Mouse (Mus musculus): ENCODE results near the gene Hnmt. TPM values are rescaled to one million over a fixed set of nuclear protein-coding genes. Genes with fewer than 3 reads are reported as not detected.

Hnmt gene
- 50.1 TPM for polyA plus RNA-seq (2015; fragmentation: Illumina TruSeq; extraction: RNeasy Lipid Tissue Mini Kit (QIAGEN cat#74804); ENCODE audit: low read depth, low replicate concordance)

DNA sequence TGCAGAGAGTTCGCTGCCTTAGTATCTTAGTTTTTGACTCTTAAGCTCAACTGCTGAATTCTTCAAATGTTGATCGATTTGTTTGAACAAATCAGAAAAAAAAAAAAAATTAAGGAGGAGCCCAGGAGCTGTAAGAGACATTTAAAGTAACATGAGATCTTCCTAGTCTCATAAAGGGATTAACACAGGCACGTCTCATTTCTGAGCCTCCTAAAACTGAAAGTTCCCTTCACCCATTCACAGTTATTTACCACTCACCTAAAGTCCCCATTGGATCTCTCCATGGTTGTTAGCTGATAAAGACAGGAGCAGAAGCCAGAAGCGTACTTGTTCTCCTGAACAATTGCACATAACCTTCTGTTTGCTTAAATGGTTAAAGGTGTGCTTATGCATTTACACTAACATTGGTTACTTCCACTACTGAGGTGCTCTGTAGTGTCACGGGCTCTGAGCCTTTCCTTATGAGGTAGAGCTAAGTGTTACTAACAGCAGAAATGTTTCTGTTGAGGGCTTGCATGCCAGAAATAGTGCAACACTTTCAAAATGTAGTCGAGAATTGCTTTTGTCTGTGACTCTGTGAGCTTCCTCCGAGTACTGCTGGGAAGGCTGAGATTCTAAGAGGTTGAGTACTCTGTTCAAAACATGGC, at the start of gene Hnmt:
Gene Hnmt (minus strand): TSS at position 51 of the 647 bp plus-strand sequence.

DNA sequence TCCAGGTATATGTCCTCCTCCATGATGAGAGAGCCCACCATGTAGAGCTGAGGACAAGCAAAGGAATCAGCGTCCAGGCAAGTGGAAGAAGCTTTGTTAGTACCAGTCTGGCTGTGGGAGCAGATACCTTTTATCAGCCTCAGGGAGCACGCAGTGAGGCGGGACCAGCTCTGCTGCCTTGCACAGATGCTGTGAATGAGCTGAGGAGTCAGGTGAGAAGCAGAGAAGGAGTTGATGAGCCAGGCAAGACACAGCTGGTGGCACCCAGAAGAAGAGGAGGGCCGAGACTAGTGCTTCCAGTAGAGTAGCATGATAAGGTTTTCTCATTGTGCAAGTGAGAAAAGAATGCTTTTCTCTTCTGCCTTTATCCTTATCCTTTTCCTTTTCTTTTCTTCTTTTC, 47.3 kb upstream of the Hnmt start, which contains the start of gene Tbpl2:
Gene Tbpl2 (minus strand): TSS at position 101 of the 400 bp plus-strand sequence.

Other genes starting within 250 kb of the Hnmt start
- gene Tbpl2, start 47.2 kb upstream of the Hnmt start, polyA plus RNA-seq (2015; fragmentation: Illumina TruSeq; extraction: RNeasy Lipid Tissue Mini Kit (QIAGEN cat#74804); ENCODE audit: low read depth, low replicate concordance): not detected
- gene Il1f8, start 103.8 kb upstream of the Hnmt start, polyA plus RNA-seq (2015; fragmentation: Illumina TruSeq; extraction: RNeasy Lipid Tissue Mini Kit (QIAGEN cat#74804); ENCODE audit: low read depth, low replicate concordance): not detected
- not detected for gene Il1f9, start 137.1 kb upstream of the Hnmt start, polyA plus RNA-seq (2015; fragmentation: Illumina TruSeq; extraction: RNeasy Lipid Tissue Mini Kit (QIAGEN cat#74804); ENCODE audit: low read depth, low replicate concordance)
- not detected for gene Il1f6, start 166.0 kb upstream of the Hnmt start, polyA plus RNA-seq (2015; fragmentation: Illumina TruSeq; extraction: RNeasy Lipid Tissue Mini Kit (QIAGEN cat#74804); ENCODE audit: low read depth, low replicate concordance)
- 0.28 TPM for gene Il1f5, start 227.6 kb upstream of the Hnmt start, polyA plus RNA-seq (2015; fragmentation: Illumina TruSeq; extraction: RNeasy Lipid Tissue Mini Kit (QIAGEN cat#74804); ENCODE audit: low read depth, low replicate concordance)
- gene Il1f10, start 241.8 kb upstream of the Hnmt start, polyA plus RNA-seq (2015; fragmentation: Illumina TruSeq; extraction: RNeasy Lipid Tissue Mini Kit (QIAGEN cat#74804); ENCODE audit: low read depth, low replicate concordance): not detected